ENCODE assay signal across 12 mouse cellular contexts in genomic region chr10:37170466-37170865, GRCm38 (mm10). TPM values are rescaled to one million over a fixed set of nuclear protein-coding genes. Genes with fewer than 3 reads are reported as not detected.
DNase-seq lines count a peak whose midpoint lies in the region; TF ChIP-seq lines count a peak whose summit lies in the region.
"Had no signal": no experiment of that assay in that cellular context is flagged by ENCODE, and none has a peak within 500 bp of the region (broad histone marks: within the 10 kb centered on the region; RNA-seq: fewer than 3 reads in every experiment).

No protein-coding gene starts in this region.

- intact Hi-C loops in heart, postnatal 25 days (cut with DNase I), result no loop called here

- no peak for TF ChIP-seq CTCF in layer of hippocampus, adult 2 months (conservative IDR thresholded peaks at IDR 0.05)

- H3K27ac ChIP-seq in layer of hippocampus, adult 2 months, result peak overlapping the region; percentile 18; the same call in 1 of the 2 replicates
- H3K27ac ChIP-seq: embryonic facial prominence, embryonic 15.5 days had no signal

- DNase-seq in adrenal gland, postnatal 14 days, result peak; percentile 4
- DNase-seq in adrenal gland, postnatal 4 days (ENCODE audit: low spot score in 2 of 2), result no peak
- DNase-seq in layer of hippocampus, adult 2 months (ENCODE audit: low spot score in 2 of 2), result no peak
- DNase-seq in layer of hippocampus, adult 8-10 months (ENCODE audit: low spot score in 2 of 2), result no peak
- peak; percentile 37 for DNase-seq in 3T3-L1 (ENCODE audit: low read depth, low spot score)
- DNase-seq in heart, postnatal 25 days (ENCODE audit: low spot score), result peak; percentile 55
- DNase-seq in thymus, postnatal 36 days, result no peak
- no peak for DNase-seq in embryo, embryonic 10 days (ENCODE audit: low spot score)
- DNase-seq: adrenal gland, adult 8-10 months; thymus, postnatal 14 days had no signal

- H3K4me3 ChIP-seq in layer of hippocampus, adult 2 months, result no peak overlapping the region
- H3K4me3 ChIP-seq: embryonic facial prominence, embryonic 15.5 days had no signal

RNA-seq across cellular contexts. Expression of gene Marcks, which starts 31.7 kb away (rescaled TPM):
- 83.8 and 85.5 TPM in 2 replicates for total RNA-seq in adrenal gland, postnatal 14 days (2021)
- 100 to 1,000 TPM; 205 to 211 TPM for total RNA-seq in adrenal gland, postnatal 4 days (2021)
- total RNA-seq in layer of hippocampus, adult 2 months (2021), result 10 to 100 TPM; 92.0 to 98.1 TPM
- 100 to 1,000 TPM in 1 of 4 experiments, 10 to 100 TPM in 3; 75.1 to 100 (median 86.0) TPM for total RNA-seq in layer of hippocampus, adult 8-10 months (2022)
- 10 to 100 TPM; 47.8 to 49.3 TPM for total RNA-seq in heart, postnatal 25 days (2021)
- total RNA-seq: MEL had no signal

Comparison
In these comparisons a context has a peak if more than half of its experiments do, and no peak if none do; other contexts are left out.
1. DNase-seq: peak in adrenal gland, postnatal 14 days (single experiment), 3T3-L1 (single experiment) and heart, postnatal 25 days (single experiment); none in adrenal gland, postnatal 4 days (0 of 2), layer of hippocampus, adult 2 months (0 of 2), layer of hippocampus, adult 8-10 months (0 of 2), thymus, postnatal 36 days (0 of 2) and embryo, embryonic 10 days (single experiment).